Mouse (Mus musculus): ENCODE measurements around the gene Wdfy3.

- TF ChIP-seq CTCF (IDR thresholded peaks at IDR 0.05; ENCODE audit: control insufficient read depth, insufficient read depth, insufficient replicate concordance, low read depth, low read length) (no peak), POLR2A (IDR thresholded peaks at IDR 0.05; ENCODE audit: control insufficient read depth, low read depth, low read length) (no peak)
Observed at GRCm38 (mm10) chr5:101968153-101968851, 101.4 kb downstream of the Wdfy3 start.

All from testis, adult 2 months (tissue).